Mouse (Mus musculus) thymus, postnatal 36 days (tissue): ENCODE results near the gene Fam161a.
"Not testable (repeated sequence)": the region's sequence is repeated elsewhere in the genome, so short reads cannot be mapped to it uniquely, and the experiment has no call there.

Experiments
- DNase-seq, 2 experiments: peaks; one replicate each; pipeline ENCODE4 v3.0.0; 2022; ENCODE audit warnings: mixed read lengths in 2 of 2

The Fam161a gene

GRCm38 (mm10) chr11:23063857-23064256, 56.5 kb downstream of the Fam161a start:
- DNase-seq = no peak

- DNase-seq = not testable (repeated sequence)
Measured at GRCm38 (mm10) chr11:23064276-23064675, 56.9 kb downstream of the Fam161a start.

- no peak for DNase-seq
Measured at GRCm38 (mm10) chr11:23065167-23065668, 57.9 kb downstream of the Fam161a start.

GRCm38 (mm10) chr11:23067395-23068136, 60.2 kb downstream of the Fam161a start:
- peak; percentile 65 to 73 for DNase-seq

GRCm38 (mm10) chr11:23068201-23068600, 60.9 kb downstream of the Fam161a start:
- no peak for DNase-seq

- not testable (repeated sequence) for DNase-seq
Measured at GRCm38 (mm10) chr11:23068986-23069385, 61.7 kb downstream of the Fam161a start.

GRCm38 (mm10) chr11:23074841-23075240, 67.5 kb downstream of the Fam161a start:
- no peak for DNase-seq

GRCm38 (mm10) chr11:23078541-23078940, 71.2 kb downstream of the Fam161a start:
- no peak for DNase-seq
